Mouse (Mus musculus) midbrain, embryonic 11.5 days (tissue): ENCODE measurements at regions not wholly inside any gene's neighbourhood (a gene's known extent, or its start where the extent isn't known, plus 50 kb on each side); places are given as distances from the start of the nearest gene placed in this dataset.

Experiments
- ATAC-seq: fragments of 200-750 bp; cut with Nextera tagmentation; 2 replicates; pipeline ENCODE4 v1.8.0; 2017; ENCODE audit warnings: moderate TSS enrichment, moderate library complexity; ENCODE audit not compliant: low FRiP score
- DNase-seq: peaks from one replicate; pipeline ENCODE4 v3.0.0; 2015; ENCODE audit warnings: low spot score; ENCODE audit errors: missing footprints
- H3K27ac ChIP-seq: fragments of 300-500 bp; sonication (generic); 2 replicates; pipeline ENCODE4 v1.5.1; 2014; ENCODE audit warnings: low read depth, low read length
- H3K27me3 ChIP-seq: fragments of 300-500 bp; sonication (generic); 2 replicates; pipeline ENCODE4 v1.6.1; 2014; ENCODE audit warnings: mild to moderate bottlenecking, low read length, moderate library complexity, mixed read lengths; ENCODE audit not compliant: control insufficient read depth, insufficient read depth
- H3K36me3 ChIP-seq: fragments of 300-500 bp; sonication (generic); 2 replicates; pipeline ENCODE4 v1.6.1; 2014; ENCODE audit warnings: mild to moderate bottlenecking, low read length, moderate library complexity, mixed read lengths; ENCODE audit not compliant: control insufficient read depth, insufficient read depth
- H3K4me1 ChIP-seq: fragments of 300-500 bp; sonication (generic); 2 replicates; pipeline ENCODE4 v1.6.1; 2014; ENCODE audit warnings: low read length; ENCODE audit not compliant: control insufficient read depth, insufficient read depth
- H3K4me2 ChIP-seq: fragments of 300-500 bp; sonication (generic); 2 replicates; pipeline ENCODE4 v1.6.1; 2014; ENCODE audit warnings: mild to moderate bottlenecking, moderate library complexity
- H3K4me3 ChIP-seq: fragments of 300-500 bp; sonication (generic); 2 replicates; pipeline ENCODE4 v1.5.1; 2014; ENCODE audit warnings: low read depth, low read length
- H3K9ac ChIP-seq: fragments of 300-500 bp; sonication (generic); 2 replicates; pipeline ENCODE4 v1.6.1; 2014; ENCODE audit warnings: low read length
- H3K9me3 ChIP-seq: fragments of 300-500 bp; sonication (generic); 2 replicates; pipeline ENCODE4 v1.6.1; 2016; ENCODE audit warnings: low read length; ENCODE audit not compliant: control insufficient read depth
- WGBS: fragments of 180-500 bp; shearing (Covaris S2); extraction: QIAGEN DNeasy Blood & Tissue Kit; methylation state at CpG from one replicate; pipeline ENCODE4 v1.1.7; 2014; 5-methylcytosine and 5-hydroxymethylcytosine counted together

DNA sequence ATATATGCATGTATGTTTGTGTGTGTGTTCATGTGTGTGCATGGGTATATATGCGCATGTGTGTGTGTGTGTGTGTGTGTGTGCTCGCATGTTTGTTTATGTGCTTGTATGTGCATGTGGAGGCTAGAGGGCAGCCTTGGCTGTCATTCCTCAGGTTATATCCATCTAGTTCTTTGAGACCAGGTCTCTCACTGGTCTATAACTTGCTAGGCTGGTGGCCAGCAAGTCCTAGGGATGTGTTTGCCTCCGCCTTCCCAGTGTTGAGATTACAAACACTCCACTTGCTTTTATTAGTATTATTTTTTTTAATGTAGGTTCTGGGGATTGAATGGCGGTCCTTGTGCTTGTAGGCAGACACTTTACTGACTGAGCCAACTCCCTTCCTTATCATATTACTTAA, 219.8 kb upstream of the Dusp10 start:
- no peak for DNase-seq
- Histone ChIP-seq H3K36me3 (no peaks in the 10 kb centered on the region), H3K4me1 (no peaks in the 10 kb centered on the region), H3K9ac (no peak overlapping the region), H3K4me2 (no peak overlapping the region), H3K4me3 (no peak overlapping the region), H3K27me3 (no peaks in the 10 kb centered on the region), H3K27ac (no peak overlapping the region), H3K9me3 (no peaks in the 10 kb centered on the region)
- 87% methylated on average over 4 of the region's 4 CpGs for WGBS
- ATAC-seq, result no peak

DNA sequence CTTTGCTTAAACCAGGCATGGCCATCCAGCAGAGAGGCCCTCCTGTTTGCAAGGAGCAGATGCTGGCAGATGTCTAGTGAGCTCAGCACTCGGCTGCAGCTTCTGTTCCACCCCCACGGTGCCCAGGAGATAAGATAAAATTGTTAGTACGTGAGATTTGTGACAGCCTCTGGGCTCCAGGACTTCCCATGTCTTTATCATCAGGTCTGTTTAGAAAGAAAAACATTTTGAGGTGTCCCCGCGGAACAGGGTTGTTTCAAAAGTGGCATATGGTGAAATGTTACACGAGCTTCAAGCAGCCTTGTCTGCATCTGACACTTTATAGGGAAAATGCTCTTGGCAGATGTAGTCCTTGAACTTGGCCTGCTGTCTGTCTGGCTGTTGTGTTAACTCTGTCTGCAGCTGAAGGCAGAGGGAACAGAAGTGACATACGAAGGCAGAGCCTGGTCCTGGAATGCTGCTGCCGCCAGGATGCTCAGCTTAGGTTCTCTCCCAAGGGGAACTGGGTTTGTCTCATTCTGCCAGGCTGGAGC, 219.1 kb upstream of the Dusp10 start:
- Histone ChIP-seq H3K9ac (no peak overlapping the region), H3K4me3 (no peak overlapping the region), H3K36me3 (no peaks in the 10 kb centered on the region), H3K9me3 (no peaks in the 10 kb centered on the region), H3K27me3 (no peaks in the 10 kb centered on the region), H3K4me1 (no peaks in the 10 kb centered on the region), H3K4me2 (no peak overlapping the region), H3K27ac (no peak overlapping the region)
- DNase-seq (no peak), ATAC-seq (no peak)
- WGBS, result 54% methylated on average over 8 of the region's 8 CpGs

DNA sequence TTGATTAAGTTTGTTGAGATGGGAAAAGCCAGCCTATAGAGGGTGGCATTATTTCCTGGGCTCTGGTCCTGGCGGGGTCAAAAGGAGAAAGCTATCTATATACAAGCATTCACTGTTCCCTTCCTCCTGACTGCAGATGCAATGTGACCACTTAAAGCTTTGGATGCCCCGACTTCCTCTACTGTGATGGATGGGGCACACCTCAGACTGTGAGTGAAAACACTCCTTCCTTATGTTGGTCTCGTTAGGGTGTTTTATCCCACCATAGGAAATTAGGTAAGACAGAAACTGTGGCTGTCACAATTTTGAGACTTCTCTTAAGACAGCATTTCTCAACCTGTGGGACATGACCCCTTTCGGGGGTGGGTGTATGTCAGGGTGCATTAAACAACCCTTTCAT, 210.8 kb upstream of the Dusp10 start:
- no peak for DNase-seq
- Histone ChIP-seq H3K27me3 (no peaks in the 10 kb centered on the region), H3K4me2 (no peak overlapping the region), H3K36me3 (no peaks in the 10 kb centered on the region), H3K4me1 (no peaks in the 10 kb centered on the region), H3K4me3 (no peak overlapping the region), H3K9me3 (no peaks in the 10 kb centered on the region), H3K9ac (no peak overlapping the region), H3K27ac (no peak overlapping the region)
- ATAC-seq, result no peak
- 84% methylated on average over 4 of the region's 4 CpGs for WGBS

DNA sequence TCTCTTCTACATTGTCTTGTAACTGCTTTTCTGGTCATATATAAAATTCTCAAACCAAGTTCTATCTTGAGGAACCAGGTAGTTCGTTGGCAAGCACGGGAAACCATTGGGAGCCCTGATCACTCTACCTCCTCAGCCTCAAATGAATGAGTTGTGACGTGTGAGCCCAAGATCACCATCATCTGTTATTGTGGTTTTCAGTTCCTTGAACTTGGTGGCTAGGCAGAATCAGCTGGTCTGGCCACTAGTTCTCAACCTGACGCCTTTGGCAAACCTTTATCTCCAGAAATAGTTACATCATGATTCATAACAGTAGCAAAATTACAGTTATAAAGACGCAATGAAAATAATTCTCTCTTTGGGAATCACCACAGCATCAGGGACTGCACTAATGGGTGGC, 209.7 kb upstream of the Dusp10 start:
- 89% methylated on average over 5 of the region's 5 CpGs for whole genome bisulfite sequencing
- H3K4me1 ChIP-seq, result no peaks in the 10 kb centered on the region
- H3K27me3 ChIP-seq, result no peaks in the 10 kb centered on the region
- H3K36me3 ChIP-seq, result no peaks in the 10 kb centered on the region
- H3K9me3 ChIP-seq, result no peaks in the 10 kb centered on the region
- ATAC-seq, result no peak
- no peak overlapping the region for H3K4me3 ChIP-seq
- no peak for DNase-seq
- H3K27ac ChIP-seq, result no peak overlapping the region
- no peak overlapping the region for H3K9ac ChIP-seq
- H3K4me2 ChIP-seq, result no peak overlapping the region

DNA sequence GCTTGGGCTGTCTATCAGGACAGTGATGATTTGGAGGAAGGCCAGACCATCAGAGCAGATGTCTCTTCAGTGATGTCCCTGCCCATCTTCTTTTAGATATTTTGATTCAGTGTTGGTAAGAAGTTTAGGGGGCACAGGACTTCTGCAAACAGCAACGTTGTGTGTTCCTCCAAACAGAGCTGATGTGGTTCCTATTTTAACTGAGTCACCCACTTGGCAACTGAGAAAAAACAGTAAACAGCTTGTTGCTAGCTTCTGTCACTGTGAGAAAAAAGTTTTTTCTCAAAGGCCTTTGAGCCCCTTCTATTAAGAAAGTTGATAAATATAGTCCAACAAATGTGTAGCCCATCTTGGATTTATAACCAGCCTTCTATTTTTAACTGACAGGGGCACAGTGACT, 209.3 kb upstream of the Dusp10 start:
- H3K4me2 ChIP-seq, result no peak overlapping the region
- H3K36me3 ChIP-seq, result no peaks in the 10 kb centered on the region
- no peaks in the 10 kb centered on the region for H3K27me3 ChIP-seq
- H3K27ac ChIP-seq, result no peak overlapping the region
- ATAC-seq (no peak), DNase-seq (no peak)
- H3K9ac ChIP-seq, result no peak overlapping the region
- H3K9me3 ChIP-seq, result no peaks in the 10 kb centered on the region
- no peak overlapping the region for H3K4me3 ChIP-seq
- WGBS, result 92% methylated on average over 1 of the region's 1 CpGs
- no peaks in the 10 kb centered on the region for H3K4me1 ChIP-seq

DNA sequence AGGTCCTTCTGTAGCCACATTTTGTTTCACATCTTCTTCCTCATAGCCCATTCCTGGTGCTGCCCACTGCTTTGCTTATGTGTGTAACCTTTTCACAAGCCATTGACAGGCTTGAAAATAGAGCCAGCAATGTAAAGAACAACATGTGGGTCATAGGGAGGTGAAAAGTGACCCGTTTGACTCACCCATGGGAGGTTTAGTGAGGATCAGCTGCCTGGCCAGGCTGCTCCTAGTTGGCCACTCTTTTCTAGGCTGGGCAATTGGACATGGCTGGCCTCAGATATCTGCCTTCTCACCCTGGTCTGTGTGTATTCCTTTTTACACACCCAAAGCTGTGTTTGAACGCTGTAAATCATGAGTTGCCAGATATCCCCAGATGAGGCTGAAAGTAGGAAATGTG, 208.8 kb upstream of the Dusp10 start:
- WGBS, result 89% methylated on average over 2 of the region's 2 CpGs

DNA sequence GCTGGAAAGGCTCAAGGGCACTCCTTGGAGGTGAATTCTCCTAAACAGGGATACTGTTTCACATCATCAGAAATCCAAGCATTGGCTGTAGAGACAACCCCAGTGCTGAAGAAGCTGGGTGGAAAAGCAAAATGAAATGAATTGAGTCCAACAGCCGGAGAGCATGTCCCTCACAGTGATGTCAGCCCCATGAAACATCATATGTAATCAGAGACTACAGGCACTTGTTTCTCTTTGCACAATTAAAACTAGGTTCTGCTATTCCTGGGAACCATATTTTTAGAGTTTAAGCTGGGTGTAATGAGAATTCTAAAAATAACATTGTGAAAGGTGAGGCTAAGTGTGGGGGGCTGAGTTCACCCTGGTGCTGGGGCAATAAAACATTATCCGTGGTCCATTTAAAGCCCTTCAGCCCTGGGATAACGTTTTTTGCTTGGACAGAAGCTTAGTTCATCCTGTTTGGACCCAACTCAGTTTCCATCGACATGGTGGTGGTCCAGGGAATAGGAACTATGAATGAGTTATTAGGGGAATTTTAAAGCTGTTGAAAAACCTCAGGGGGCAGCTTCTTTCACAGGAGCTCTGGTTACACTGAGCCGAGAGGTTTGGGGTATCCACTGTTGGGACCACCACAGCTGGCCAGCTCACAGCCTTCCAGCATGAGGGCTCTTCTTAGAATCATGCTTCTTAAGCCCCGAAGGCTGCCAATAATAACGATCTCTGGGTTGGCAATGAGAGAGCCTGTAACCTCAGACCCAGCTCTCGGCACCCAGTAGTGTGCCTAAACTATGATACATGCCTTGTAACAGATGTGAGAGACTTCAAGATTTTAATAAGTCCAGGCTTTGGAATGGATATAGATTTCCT, 206.0 kb upstream of the Dusp10 start:
- Histone ChIP-seq H3K27me3 (no peaks in the 10 kb centered on the region), H3K27ac (no peak overlapping the region), H3K36me3 (no peaks in the 10 kb centered on the region), H3K9ac (no peak overlapping the region), H3K4me1 (no peaks in the 10 kb centered on the region), H3K9me3 (no peaks in the 10 kb centered on the region), H3K4me3 (no peak overlapping the region), H3K4me2 (no peak overlapping the region)
- no peak for ATAC-seq
- DNase-seq, result no peak
- 76% methylated on average over 8 of the region's 8 CpGs for WGBS

More for the DNA sequence above, 208.8 kb upstream of the Dusp10 start:
- Histone ChIP-seq H3K4me1 (no peaks in the 10 kb centered on the region), H3K27me3 (no peaks in the 10 kb centered on the region), H3K9ac (no peak overlapping the region), H3K9me3 (no peaks in the 10 kb centered on the region), H3K36me3 (no peaks in the 10 kb centered on the region), H3K4me2 (no peak overlapping the region), H3K4me3 (no peak overlapping the region), H3K27ac (no peak overlapping the region)
- no peak for ATAC-seq
- no peak for DNase-seq

DNA sequence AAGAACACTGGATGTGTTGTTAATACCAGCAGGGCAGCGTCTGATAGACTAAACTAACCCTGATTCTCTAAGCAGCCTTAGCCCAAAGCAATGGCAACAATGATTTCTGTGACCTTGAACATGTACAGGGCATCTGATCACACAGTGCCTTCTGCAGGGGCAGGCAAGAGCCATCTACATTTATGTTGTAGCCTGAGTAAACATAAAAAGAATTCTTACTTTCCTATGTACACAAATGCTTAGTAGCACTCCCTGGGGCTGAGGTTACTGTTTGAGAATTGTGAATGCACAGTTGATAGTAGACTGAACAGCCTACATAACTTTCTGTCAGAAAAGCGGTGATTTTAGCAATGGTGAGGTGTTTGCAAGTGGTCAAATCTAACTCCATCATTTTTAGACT, 204.9 kb upstream of the Dusp10 start:
- ATAC-seq (no peak), DNase-seq (no peak)
- no peak overlapping the region for H3K27ac ChIP-seq
- H3K4me3 ChIP-seq, result no peak overlapping the region
- no peak overlapping the region for H3K9ac ChIP-seq
- H3K4me2 ChIP-seq, result no peak overlapping the region
- no peaks in the 10 kb centered on the region for H3K27me3 ChIP-seq
- H3K36me3 ChIP-seq, result no peaks in the 10 kb centered on the region
- 83% methylated on average over 2 of the region's 2 CpGs for WGBS
- H3K4me1 ChIP-seq, result no peaks in the 10 kb centered on the region
- H3K9me3 ChIP-seq, result no peaks in the 10 kb centered on the region

DNA sequence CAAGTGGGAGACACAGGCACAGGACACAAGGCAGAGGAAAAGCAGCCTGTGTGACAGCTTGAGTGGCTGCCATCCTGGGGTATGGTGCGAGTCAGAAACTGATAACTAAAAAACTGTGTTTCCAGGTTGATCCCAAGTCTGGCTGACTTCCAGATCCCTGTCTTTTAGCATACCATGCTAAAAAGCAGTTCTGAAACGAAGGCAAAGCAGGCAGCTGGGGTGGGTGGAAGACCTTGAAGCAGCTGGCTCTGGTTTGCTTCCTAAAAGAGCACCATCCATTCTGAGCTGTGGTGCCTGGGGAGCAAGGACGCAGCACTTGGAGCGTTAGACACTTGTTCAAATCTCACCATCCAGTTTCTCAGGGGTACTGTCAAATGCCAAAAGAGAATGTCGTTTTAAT, 192.5 kb upstream of the Dusp10 start:
- H3K27me3 ChIP-seq, result no peaks in the 10 kb centered on the region
- no peak for DNase-seq
- 74% methylated on average over 5 of the region's 5 CpGs for WGBS
- H3K4me3 ChIP-seq, result no peak overlapping the region
- H3K4me1 ChIP-seq, result no peaks in the 10 kb centered on the region
- no peak overlapping the region for H3K27ac ChIP-seq
- ATAC-seq, result no peak
- H3K4me2 ChIP-seq, result no peak overlapping the region
- no peak overlapping the region for H3K9ac ChIP-seq
- H3K9me3 ChIP-seq, result no peaks in the 10 kb centered on the region
- H3K36me3 ChIP-seq, result no peaks in the 10 kb centered on the region
